Mouse (Mus musculus) brain, adult 2 months (tissue): Measurements from ENCODE around the gene Lbhd1.
A peak's percentile ranks its signal among the peaks of the same experiment; 100 is the strongest.
"Not testable (repeated sequence)": the region's sequence is repeated elsewhere in the genome, so short reads cannot be mapped to it uniquely, and the experiment has no call there.

Experiments used
- DNase-seq: peaks from one replicate; pipeline ENCODE4 v3.0.0; 2011; ENCODE audit warnings: low read depth, low spot score

The Lbhd1 gene

GRCm38 (mm10) chr19:8883616-8884015 is at the start of gene Lbhd1, which contains the start of gene Gm49403:
Gene Lbhd1 (plus strand): TSS chr19:8883732.
Gene Gm49403 (plus strand): TSS chr19:8883930.
- no peak for DNase-seq

DNA sequence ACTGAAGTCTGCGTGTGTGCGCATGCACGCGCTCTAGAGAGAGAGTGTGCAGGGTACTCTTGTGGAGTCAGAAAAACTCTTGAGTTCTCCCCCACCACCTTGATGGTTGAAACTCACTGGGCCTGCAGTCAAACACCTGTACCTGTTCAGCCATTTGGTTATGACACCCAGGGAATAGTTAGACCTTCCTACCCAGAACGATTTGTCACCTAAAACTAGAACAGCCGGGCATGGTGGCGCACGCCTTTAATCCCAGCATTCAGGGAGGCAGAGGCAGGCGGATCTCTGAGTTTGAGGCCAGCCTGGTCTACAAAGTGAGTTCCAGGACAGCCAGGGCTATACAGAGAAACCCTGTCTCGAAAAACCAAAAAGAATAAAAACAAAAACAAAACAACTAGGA is 47.2 kb upstream of the Lbhd1 start:
- DNase-seq, result not testable (repeated sequence)

DNA sequence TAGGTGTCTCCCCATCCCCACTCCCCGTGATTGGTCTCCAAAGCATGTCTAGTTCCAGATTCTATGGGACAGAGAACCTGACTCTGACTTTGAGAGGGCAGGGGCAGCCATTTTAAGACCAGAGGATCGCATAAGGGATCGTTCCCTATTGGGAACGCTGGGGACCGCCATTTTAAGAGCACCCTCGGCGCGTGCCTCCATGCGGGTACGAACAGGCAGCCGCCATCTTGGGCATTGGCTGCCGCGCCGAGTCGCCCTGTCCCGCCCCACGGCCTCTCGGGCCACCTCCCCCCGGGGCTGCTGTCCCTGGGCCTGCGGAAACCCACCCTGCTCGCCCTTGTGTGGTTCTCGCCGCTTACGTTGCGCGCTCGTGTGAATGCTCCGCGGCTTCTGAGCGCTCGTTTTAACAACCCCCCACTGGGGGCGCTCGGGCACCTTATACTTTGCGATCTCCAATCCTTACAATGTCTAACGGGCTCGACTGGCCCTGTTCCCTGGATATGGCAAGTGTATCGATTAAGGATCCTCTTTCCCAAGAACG is 46.2 kb upstream of the Lbhd1 start, which contains the start of gene Bscl2:
TSS of gene Bscl2 (plus strand) at position 217 of the 541 bp plus-strand sequence.
- DNase-seq, result peak; percentile 92

DNA sequence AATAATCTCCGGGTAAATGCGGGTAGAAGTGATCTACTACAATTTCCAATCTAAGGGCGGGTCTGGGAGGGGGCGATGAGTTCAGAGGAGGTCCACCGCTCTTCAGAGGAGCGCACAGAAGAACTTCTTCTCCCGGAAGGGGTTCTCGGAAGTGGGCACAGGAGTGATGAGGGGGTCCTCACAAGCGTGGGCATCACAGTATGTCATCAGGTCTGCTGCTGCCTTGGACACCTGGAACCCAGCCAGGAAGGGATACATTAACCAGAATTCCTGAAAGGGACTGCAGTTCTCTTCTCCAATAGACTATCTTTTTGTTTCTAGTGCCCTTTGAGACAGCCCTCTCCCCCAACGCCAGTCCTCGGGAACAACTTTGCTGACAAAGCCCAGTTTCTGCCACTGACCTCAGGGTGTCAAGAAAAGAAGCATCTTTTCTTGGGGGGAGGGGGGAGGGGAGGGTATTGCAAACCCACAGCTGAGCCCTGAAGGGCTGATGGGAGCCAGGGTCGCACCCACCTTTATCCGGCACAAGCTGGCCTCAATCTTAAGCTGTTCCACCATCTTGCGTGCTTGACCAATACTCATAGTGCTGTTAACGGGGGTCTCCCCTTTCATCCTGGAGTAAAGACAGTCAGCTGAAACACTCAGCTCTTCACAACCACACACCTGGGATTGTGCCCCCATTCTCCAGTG is 45.3 kb upstream of the Lbhd1 start:
- DNase-seq, result peak; percentile 61

GRCm38 (mm10) chr19:8839103-8839907 is 44.2 kb upstream of the Lbhd1 start, which contains the start of gene Gng3:
Gene Gng3 (minus strand): TSS chr19:8839194.
- peak; percentile 99 for DNase-seq

DNA sequence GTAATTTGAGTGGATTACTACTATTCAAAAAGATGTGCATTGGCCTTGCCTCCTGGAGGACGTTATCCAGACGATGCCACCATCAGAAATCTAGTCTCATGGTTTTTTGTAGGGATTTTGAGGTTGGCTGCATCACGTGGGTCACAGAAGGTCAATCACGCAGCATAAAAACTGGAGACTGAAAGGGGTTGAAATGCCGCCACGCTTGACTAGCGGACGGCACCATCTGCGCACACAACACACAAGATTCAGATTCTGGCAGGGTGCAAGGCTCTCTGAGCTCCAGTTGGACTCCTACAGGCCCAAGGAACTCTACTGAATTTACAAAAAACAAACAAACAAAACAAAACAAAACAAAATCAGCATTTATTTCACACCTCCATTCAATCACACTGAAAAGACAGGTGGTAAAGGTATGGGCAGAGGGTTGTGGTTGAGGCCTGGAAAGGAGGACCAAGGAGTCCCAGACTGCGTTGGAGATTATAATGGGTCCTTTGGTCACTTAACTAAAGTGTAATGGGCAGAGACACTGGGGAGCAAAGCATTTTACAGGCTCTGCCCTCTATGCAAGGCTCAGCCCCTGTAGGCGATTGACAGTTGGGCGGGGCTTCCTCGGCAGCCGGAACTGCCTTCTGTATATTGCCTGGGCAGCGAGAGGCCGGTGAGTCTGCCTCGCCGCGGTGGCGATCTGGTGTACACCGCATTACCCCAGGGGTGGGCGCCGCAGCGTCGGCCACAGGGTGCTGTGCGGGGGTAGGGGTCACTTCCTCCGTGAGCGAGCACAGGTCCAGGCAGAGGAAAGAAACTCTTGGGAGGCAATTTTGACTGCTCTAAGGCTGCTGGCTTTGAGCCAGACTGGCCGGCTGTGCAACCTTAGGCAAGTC is 43.4 kb upstream of the Lbhd1 start:
- DNase-seq, result peak; percentile 93

DNA sequence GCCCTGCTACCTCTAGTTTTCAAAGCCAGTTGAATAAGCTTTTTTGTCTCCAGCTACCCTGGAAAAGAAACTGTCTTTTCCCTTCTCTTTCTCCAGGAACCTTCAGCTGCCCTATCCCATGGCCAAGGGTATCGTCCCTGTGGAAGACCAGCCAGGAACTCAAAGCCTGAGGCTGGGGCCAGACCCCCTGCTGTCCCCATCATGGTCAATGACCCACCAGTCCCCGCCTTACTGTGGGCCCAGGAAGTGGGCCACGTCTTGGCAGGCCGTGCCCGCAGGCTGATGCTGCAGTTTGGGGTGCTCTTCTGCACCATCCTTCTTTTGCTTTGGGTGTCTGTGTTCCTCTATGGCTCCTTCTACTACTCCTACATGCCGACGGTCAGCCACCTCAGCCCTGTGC is 42.5 kb upstream of the Lbhd1 start:
- no peak for DNase-seq

- DNase-seq, result no peak
These were observed 40.6 kb upstream of the Lbhd1 start for GRCm38 (mm10) chr19:8842961-8843360.

DNA sequence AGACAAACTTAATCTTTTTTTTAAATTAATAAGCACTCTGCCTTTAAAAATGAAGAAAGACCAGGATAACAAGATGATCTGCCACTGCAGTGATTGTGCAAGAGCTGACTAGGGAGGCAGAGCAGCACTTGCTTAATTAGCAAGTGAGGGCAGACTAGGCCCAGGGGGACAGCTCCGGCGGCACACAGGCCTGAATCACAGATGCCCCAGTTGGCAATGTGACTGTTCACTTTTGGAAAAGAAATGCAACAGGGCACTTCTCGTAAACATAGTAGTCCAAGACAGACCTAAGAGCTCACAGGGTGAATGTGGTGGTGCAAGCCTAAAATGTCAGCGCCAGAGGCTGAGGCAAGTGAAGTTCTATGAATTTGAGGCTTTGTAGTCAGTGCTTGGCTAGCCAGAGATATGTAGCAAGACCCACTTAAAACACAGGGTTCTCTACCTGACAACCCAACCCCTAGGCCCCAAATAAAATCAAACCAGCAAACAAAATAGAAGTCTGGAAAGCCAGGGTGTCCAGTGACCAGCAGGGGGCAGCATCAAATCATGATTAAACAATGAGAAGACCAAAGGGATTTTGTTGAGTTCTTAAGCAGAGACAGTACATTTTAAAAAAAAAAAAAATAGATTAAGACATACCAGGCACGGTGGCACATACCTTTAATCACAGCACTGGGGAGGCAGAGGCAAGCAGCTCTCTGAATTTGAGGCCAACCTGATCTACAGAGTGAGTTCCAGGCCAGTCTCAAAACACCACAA is 39.0 kb upstream of the Lbhd1 start:
- DNase-seq, result peak; percentile 87

GRCm38 (mm10) chr19:8848356-8848755 is 35.2 kb upstream of the Lbhd1 start:
- DNase-seq, result no peak

GRCm38 (mm10) chr19:8850402-8850901 is 33.1 kb upstream of the Lbhd1 start, which contains the start of gene Lrrn4cl:
Gene Lrrn4cl (plus strand): TSS chr19:8850768.
- peak; percentile 75 for DNase-seq

GRCm38 (mm10) chr19:8851639-8852038 is 31.9 kb upstream of the Lbhd1 start:
- no peak for DNase-seq

- DNase-seq, result no peak
These were observed 31.1 kb upstream of the Lbhd1 start for GRCm38 (mm10) chr19:8852236-8852928.

- DNase-seq, result peak; percentile 60
These were observed 30.4 kb upstream of the Lbhd1 start for GRCm38 (mm10) chr19:8853117-8853516.

GRCm38 (mm10) chr19:8857689-8858088 is 25.8 kb upstream of the Lbhd1 start:
- DNase-seq, result peak; percentile 76

DNA sequence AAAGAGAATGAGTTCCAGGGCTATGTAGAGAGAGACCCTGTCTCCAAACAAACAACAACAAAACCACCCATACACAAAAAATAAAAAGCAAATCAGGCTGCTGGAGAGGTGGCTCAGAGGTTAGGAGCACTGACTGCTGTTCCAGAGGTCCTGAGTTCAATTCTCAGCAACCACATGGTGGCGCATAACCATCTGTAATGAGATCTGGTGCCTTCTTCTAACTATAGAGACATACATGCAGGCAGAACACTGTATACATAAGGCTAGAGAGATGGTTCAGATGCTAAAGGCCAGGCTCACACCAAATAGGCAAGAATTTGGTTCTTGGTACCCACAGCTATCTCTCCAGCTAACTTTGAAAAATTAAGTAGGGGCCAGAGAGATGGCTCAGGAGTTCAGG is 24.5 kb upstream of the Lbhd1 start:
- DNase-seq, result peak; percentile 35

DNA sequence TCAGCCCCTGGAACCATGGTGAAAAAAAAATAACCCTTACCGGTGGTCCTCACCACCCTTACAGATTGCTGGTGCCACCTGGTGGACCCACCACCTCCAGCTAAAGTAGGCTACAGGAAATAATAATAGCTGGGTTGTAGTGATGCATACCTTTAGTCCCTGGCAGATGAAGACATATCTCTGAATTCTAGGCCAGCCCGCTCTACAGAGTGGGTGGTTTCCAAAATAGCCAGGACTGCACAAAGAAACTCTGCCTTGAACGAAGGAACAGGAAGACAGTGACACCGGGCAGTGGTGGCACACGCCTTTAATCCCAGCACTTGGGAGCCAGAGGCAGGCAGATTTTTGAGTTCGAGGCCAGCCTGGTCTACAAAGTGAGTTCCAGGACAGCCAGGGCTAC is 19.3 kb upstream of the Lbhd1 start:
- peak; percentile 54 for DNase-seq

GRCm38 (mm10) chr19:8870381-8870780 is 13.2 kb upstream of the Lbhd1 start:
- DNase-seq, result not testable (repeated sequence)

- no peak for DNase-seq
These were observed 12.7 kb upstream of the Lbhd1 start for GRCm38 (mm10) chr19:8870838-8871237.
